Mouse (Mus musculus): ENCODE data around the gene Tango2.

Tango2 gene

DNA sequence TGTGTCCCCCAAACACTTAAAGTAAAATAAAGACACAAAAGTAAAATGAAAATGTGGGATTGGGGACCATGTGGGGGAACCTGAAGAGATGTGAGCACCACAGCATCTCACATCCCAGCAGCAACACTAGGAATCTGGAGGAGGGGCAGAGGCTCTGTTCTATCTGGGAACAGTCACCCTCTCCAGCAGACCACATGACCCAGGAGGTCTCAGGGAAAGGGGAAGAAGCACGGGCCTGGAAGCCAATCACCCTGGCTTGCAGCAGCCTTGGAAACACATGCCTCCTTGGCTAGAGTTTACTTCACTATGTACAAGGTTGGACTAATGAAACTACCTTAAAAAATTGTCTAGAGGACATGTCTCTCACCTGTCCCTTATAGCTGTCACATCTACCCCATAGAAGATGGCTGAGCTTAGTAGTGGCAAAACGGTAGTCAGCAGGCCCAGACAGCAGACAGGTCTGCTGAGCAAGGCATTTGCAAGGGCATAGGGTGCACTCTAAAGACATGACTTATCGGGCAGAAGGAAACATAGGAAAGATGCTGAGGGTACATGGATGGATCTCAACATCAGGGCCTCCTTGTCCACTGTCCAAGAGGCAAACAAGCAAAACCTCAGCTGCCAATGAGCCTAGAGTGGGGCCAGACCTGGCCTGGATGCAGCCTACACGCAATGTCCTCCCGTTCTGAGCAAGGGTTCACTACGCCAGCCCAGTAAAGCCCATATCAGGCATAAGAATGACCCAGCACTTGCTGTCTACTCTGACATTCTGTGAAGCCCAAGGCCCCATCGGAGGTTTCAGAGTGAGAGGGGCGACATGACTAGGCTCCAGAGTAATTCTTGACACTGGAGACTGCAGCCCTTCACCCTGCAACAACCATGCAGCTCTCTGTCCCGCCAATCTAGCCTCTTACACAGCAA, 5.0 kb downstream of the Tango2 start:
- WGBS = 14% methylated on average over 9 of the region's 9 CpGs

GRCm38 (mm10) chr16:18342076-18342475, 5.8 kb downstream of the Tango2 start:
- 77% methylated on average over 2 of the region's 2 CpGs for WGBS

DNA sequence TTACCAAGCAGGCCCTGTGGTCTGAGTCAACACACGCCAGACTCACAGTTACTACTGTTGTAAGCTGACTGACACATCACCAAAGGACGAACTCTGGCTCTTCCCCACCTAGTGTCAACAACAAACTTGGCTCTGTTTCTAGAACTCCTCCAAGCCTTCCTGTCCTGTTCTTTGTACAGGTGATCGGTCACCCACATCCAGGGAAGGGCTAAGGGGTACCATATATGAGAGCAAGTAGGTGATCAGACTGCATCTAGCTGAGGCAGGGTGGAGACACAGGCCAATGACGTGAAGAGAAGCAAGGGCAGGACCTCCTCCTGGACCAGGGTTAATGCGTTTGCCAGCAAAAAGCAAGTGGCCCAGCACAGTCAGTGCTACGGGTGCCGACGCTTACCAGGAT, 6.3 kb downstream of the Tango2 start:
- 90% methylated on average over 8 of the region's 8 CpGs for WGBS

DNA sequence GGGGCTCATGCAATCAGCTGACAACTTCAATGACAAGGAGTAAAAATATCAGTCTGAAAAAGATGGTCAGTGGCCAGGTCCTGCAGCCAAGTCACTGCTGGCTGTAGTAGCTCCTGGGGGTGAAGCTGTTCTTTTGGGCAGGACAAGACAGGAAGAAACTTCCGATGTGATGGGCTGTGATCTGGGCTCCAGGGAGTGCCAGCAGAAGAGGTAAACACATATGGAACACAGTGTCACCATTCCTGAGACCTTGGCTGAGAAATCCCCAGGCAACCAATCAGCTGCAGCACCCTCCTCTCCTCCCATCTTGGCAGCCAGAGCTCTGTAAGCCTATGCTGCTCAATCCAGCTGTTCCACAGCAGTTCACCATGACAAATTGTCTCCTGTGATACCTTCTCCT, 8.0 kb downstream of the Tango2 start:
- 29% methylated on average over 1 of the region's 1 CpGs for WGBS

DNA sequence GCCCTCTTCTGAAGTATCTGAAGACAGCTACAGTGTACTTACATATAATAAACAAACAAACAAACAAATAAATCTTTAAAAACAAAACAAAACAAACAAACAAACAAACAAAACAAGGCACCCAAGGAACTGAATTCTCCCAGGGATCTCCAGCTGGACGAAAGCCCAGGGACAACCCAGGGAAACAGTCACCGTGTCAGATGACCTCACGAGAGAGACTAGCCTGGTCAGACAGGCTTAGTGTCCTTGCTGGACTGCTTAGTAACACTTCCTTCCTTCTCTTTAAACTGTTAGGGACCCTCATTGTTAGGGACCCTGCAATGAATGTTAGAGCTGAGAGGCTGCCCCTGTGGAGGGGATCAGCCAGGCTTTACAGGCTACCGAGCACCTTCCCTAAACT, 10.6 kb downstream of the Tango2 start:
- 83% methylated on average over 4 of the region's 4 CpGs for WGBS

- WGBS = 83% methylated on average over 3 of the region's 3 CpGs
Measured at GRCm38 (mm10) chr16:18335981-18336380, 11.9 kb downstream of the Tango2 start.

- WGBS = 70% methylated on average over 3 of the region's 3 CpGs
Measured at GRCm38 (mm10) chr16:18333976-18334375, 13.9 kb downstream of the Tango2 start.

DNA sequence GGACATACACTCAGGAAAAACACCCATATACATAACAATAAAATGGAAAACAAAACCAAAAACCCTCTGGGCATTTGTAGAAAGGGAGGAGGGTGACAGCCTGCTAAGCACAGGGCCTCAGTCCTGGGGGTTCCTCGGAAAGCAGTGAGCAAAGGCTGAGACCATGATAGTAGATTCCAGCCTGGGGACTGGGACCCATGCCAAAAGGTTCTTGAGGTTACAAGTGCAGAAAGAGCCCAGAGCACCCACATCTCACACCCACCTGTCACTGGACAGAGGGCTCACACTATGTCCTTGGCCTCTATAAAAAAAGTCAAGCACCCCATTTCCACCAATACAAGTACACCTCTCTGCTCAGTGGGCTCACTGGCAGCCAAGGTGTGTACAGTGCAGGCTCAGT, 19.4 kb downstream of the Tango2 start:
- WGBS = 68% methylated on average over 1 of the region's 1 CpGs

- 94% methylated on average over 9 of the region's 9 CpGs for WGBS
Measured at GRCm38 (mm10) chr16:18327936-18328335, 20.0 kb downstream of the Tango2 start.

- 66% methylated on average over 4 of the region's 4 CpGs for WGBS
Measured at GRCm38 (mm10) chr16:18325741-18326140, 22.2 kb downstream of the Tango2 start.

GRCm38 (mm10) chr16:18324031-18324430, 23.9 kb downstream of the Tango2 start:
- WGBS = 88% methylated on average over 6 of the region's 6 CpGs

GRCm38 (mm10) chr16:18323460-18323859, 24.4 kb downstream of the Tango2 start:
- 43% methylated on average over 2 of the region's 2 CpGs for WGBS

DNA sequence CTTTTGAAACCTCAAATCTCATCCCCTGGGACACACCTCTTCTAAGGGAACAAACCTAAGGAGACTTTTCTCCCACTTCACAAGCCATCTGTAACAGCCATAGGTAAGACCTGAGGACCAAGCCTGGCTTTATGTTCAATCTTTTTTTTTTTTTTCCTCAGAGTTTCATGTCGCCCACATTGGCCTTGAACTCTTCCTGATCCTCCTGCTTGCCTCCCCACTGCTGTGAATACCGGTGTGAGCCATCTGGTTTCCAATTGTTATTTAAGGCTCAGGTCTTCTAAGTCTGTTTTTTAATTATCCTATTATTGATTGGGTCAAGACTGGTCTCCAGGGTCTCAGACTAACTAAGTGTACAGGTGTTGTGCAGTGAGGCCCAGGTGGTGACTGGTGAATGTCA, 26.5 kb downstream of the Tango2 start:
- 70% methylated on average over 2 of the region's 2 CpGs for WGBS

DNA sequence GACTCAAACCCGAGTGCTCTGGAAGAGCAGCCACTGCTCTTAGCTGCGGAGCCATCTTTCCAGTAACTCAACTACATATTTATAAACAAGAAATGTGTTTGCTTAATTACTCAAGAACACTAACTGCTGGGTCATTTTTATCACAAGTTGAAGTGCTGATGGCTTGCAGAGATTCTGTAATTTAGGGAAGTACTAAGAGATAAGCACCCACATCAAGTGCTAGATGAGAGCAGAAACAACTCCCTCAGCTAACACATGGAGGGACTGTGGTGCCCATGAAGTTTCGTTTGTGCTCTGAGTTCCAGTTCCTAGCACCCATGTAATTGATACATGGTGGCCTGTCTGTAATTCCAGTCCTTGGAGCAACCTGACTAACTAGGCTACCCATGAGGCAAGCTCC, 28.9 kb downstream of the Tango2 start:
- WGBS = 82% methylated on average over 3 of the region's 3 CpGs

DNA sequence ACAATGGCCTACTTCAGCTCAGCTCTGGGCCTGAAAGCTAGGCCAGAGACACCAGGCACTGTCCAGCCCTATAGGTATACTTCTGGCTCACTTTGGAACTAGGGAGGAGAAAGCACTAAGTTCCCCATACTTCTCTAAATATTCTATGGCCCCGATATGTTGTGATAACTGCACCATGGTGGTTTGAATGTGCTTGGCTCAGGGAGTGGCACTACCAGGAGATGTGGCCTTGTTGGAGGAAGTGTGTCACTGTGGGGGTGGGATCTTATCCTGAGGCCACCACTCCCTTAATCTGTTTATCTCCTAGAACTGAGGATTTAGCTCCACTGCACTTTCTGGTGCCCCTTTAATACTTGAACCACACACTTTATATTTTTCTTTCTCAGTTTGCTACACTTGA, 39.7 kb downstream of the Tango2 start:
- 77% methylated on average over 1 of the region's 1 CpGs for WGBS

- WGBS = 2% methylated on average over 10 of the region's 10 CpGs
Measured at GRCm38 (mm10) chr16:18289614-18290013, 58.3 kb downstream of the Tango2 start.

- 1% methylated on average over 71 of the region's 71 CpGs for whole genome bisulfite sequencing
Measured at GRCm38 (mm10) chr16:18289067-18289588, 58.8 kb downstream of the Tango2 start, which contains the start of gene Dgcr8. Gene Dgcr8 (minus strand): TSS chr16:18289246.

- under 1% methylated on average over 31 of the region's 31 CpGs for WGBS
Measured at GRCm38 (mm10) chr16:18288581-18289061, 59.3 kb downstream of the Tango2 start.

DNA sequence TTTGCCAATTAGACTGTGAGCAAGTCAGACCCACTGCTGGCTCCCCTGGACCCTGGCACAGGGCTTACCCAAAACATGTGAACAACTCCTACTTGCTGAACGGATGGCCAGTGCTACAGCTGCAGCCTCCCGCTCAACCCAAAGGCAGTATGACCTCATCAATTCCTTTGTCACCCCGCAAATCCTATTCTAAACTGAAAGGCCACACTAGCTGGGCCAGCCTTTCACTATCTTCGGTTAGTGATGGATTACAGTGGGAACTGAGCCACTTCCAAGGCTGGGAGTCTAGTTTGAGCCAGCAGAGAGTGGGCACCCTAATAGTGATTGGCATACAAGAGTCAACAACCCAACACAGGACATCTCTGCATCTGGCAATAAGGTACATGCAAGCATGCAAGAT, 59.7 kb downstream of the Tango2 start:
- 1% methylated on average over 4 of the region's 4 CpGs for WGBS

DNA sequence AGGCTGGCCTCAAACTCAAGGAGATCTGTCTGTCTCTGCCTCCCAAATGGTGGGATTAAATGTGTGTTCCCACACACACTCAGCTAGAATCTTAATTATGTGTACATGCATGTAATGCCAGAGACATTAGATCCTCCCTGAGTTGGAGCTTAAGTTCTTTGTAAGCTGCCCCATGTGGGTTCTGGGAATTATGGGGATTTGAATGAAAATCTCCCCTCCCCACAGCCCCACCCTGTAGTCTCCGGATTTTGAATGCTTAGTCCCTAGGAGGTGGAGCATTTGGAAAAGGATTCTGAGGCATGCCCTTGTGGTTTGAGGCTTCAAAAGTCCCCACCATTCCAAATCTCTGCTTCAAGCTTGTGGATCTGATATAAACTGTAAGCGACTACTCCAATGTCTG, 72.7 kb downstream of the Tango2 start:
- WGBS = 65% methylated on average over 2 of the region's 2 CpGs

DNA sequence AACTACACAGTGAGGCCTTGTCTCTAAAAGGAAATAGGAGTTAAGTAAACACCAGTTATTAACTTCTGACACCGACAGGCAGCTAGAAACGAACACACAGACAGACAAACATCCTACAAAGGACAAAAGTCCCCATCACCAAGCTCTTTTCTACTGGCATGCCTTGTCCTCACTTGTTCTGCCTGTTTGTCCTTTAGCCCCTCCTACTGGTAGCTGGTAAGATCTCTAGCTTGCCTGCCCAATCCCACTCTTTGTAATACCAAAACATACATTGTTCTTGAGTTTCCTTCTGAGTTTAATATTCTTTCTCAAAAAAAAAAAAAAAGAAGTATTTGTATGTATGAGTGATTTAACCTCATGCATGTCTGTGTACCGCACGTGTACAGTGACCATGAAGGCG, 79.7 kb downstream of the Tango2 start:
- WGBS = 78% methylated on average over 5 of the region's 5 CpGs

- WGBS = 85% methylated on average over 2 of the region's 2 CpGs
Measured at GRCm38 (mm10) chr16:18265024-18265423, 82.9 kb downstream of the Tango2 start.

DNA sequence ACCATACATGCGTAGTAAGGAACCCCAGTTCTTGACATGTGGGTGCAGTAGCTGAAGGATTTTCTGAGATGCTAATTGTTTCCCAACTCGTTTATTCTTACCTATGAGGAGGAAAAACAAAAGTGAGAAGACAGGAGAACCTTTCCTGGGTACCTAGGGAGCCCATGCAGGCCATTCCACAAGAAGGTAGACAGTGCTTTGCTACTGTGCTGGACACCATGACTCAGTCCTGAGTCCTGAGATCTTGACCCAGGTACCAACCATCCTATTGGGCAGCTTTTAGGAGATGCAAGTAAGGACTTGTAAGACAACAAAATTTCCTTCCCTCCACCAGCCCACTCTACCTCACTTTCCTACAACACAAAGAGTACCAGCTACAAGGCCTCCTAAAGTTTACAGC, 89.7 kb downstream of the Tango2 start, which contains the start of gene Gm49776:
Gene Gm49776 (minus strand): TSS at position 101 of the 400 bp plus-strand sequence.
- WGBS = 89% methylated on average over 2 of the region's 2 CpGs
